Mouse (Mus musculus) liver, embryonic 14.5 days (tissue): ENCODE results near the gene Cap2. TPM values are rescaled to one million over a fixed set of nuclear protein-coding genes. Genes with fewer than 3 reads are reported as not detected.

Source experiments
- ATAC-seq: fragments of 200-750 bp; cut with Nextera tagmentation; 2 replicates; pipeline ENCODE4 v1.8.0; 2017; ENCODE audit warnings: moderate number of reproducible peaks, mild to moderate bottlenecking, moderate library complexity; ENCODE audit not compliant: insufficient read depth
- DNase-seq, 3 experiments: peaks; one replicate each; pipeline ENCODE4 v3.0.0-alpha.2; 2012 to 2013; ENCODE audit warnings: low read depth in 3 of 3, low spot score in 3 of 3
- H3K27ac ChIP-seq: fragments of 300-500 bp; sonication (generic); 2 replicates; pipeline ENCODE4 v1.5.1; 2014; ENCODE audit warnings: moderate library complexity, mild to moderate bottlenecking, control low read depth, inconsistent platforms
- H3K27me3 ChIP-seq: fragments of 300-500 bp; sonication (generic); 2 replicates; pipeline ENCODE4 v1.6.1; 2014; ENCODE audit warnings: mild to moderate bottlenecking, low read length, moderate library complexity; ENCODE audit not compliant: control insufficient read depth, insufficient read depth
- H3K36me3 ChIP-seq: fragments of 300-500 bp; sonication (generic); replicated peaks from 2 replicates; pipeline ENCODE4 v1.6.1; 2014; ENCODE audit warnings: low read depth; ENCODE audit not compliant: control insufficient read depth, insufficient read depth
- H3K4me1 ChIP-seq, 2 experiments: fragments of 200-500 bp in 1 of 2; fragments of 300-500 bp in 1 of 2; sonication (generic) in 1 of 2; replicated peaks; 2 replicates each; pipeline ENCODE4 v1.6.1; 2012 to 2014; ENCODE audit warnings: antibody characterized with exemption in 1 of 2, inconsistent platforms in 1 of 2, low read length in 1 of 2; ENCODE audit not compliant: control insufficient read depth in 2 of 2, insufficient read depth in 2 of 2
- H3K4me2 ChIP-seq: fragments of 300-500 bp; sonication (generic); 2 replicates; pipeline ENCODE4 v1.6.1; 2014; ENCODE audit warnings: low read depth, mild to moderate bottlenecking, control low read depth, moderate library complexity
- H3K4me3 ChIP-seq, 2 experiments: fragments of 200-500 bp in 1 of 2; fragments of 300-500 bp in 1 of 2; sonication (generic) in 1 of 2; 2 replicates each; pipeline ENCODE4 v1.5.1; 2012 to 2014; ENCODE audit warnings: low read depth in 2 of 2, low read length in 2 of 2, mild to moderate bottlenecking in 2 of 2, control low read depth in 1 of 2, inconsistent platforms in 1 of 2, moderate library complexity in 1 of 2; ENCODE audit not compliant: insufficient read depth in 1 of 2
- H3K9ac ChIP-seq: fragments of 300-500 bp; sonication (generic); replicated peaks from 2 replicates; pipeline ENCODE4 v1.6.1; 2014; ENCODE audit warnings: mild to moderate bottlenecking, control low read depth, moderate library complexity
- H3K9me3 ChIP-seq: fragments of 300-500 bp; sonication (generic); 2 replicates; pipeline ENCODE4 v1.6.1; 2016; ENCODE audit warnings: low read length, mixed read lengths; ENCODE audit not compliant: control insufficient read depth
- CTCF ChIP-seq: IDR thresholded peaks from 2 replicates; pipeline ENCODE4 v1.5.1; 2016; ENCODE audit warnings: antibody characterized with exemption, low read depth, control low read depth
- EP300 ChIP-seq: IDR thresholded peaks from 2 replicates; pipeline ENCODE4 v1.6.1; 2016; ENCODE audit warnings: antibody characterized with exemption, low read depth
- WGBS: fragments of 180-500 bp; shearing (Covaris S2); extraction: QIAGEN DNeasy Blood & Tissue Kit; methylation state at CpG from one replicate; pipeline ENCODE4 v1.1.7; 2014; ENCODE audit not compliant: insufficient replicate concordance; 5-methylcytosine and 5-hydroxymethylcytosine counted together
- polyA plus RNA-seq, 2 experiments: library from polyadenylated mRNA; depleted of rRNA in 1 of 2; stranded (reverse) in 1 of 2; unstranded in 1 of 2; fragments of >200 nt; fragmentation: Nextera tagmentation in 1 of 2; extraction: Ambion mirVana in 1 of 2; gene quantifications; 2 replicates each; pipeline versions ENCODE4 v1.2.1 to v1.2.3; 2012 to 2014

The Cap2 gene
- polyA plus RNA-seq, 2 experiments: 0.55 TPM

- TF ChIP-seq EP300: no peak
- no peak for TF ChIP-seq CTCF
- Histone ChIP-seq H3K9me3 (no peaks in the 10 kb centered on the region), H3K4me3 (no peak overlapping the region), H3K4me1 (peaks cover 0 to 3% of the 10 kb centered on the region in 2 experiments; a peak in 1 of 4 replicates), H3K36me3 (no peaks in the 10 kb centered on the region), H3K27me3 (0 out of 2 replicates have a peak, but pooled peaks cover 2% of the 10 kb centered on the region), H3K9ac (no peak overlapping the region), H3K27ac (no peak overlapping the region), H3K4me2 (no peak overlapping the region)
- ATAC-seq (no peak), DNase-seq (no peak)
- 75% methylated on average over 7 of the region's 7 CpGs for WGBS
These were observed 6.3 kb downstream of the Cap2 start for GRCm38 (mm10) chr13:46507944-46508343.

- no peak overlapping the region for H3K27ac ChIP-seq
- no peak for TF ChIP-seq CTCF
- no peaks in the 10 kb centered on the region for H3K9me3 ChIP-seq
- no peak for DNase-seq
- H3K4me3 ChIP-seq: no peak overlapping the region
- no peak overlapping the region for H3K4me2 ChIP-seq
- ATAC-seq: no peak
- WGBS: 32% methylated on average over 4 of the region's 4 CpGs
- H3K36me3 ChIP-seq: no peaks in the 10 kb centered on the region
- H3K27me3 ChIP-seq: no peaks in the 10 kb centered on the region
- H3K9ac ChIP-seq: no peak overlapping the region
- H3K4me1 ChIP-seq: no peaks in the 10 kb centered on the region
These were observed 7.2 kb downstream of the Cap2 start for GRCm38 (mm10) chr13:46508823-46509222.

DNA sequence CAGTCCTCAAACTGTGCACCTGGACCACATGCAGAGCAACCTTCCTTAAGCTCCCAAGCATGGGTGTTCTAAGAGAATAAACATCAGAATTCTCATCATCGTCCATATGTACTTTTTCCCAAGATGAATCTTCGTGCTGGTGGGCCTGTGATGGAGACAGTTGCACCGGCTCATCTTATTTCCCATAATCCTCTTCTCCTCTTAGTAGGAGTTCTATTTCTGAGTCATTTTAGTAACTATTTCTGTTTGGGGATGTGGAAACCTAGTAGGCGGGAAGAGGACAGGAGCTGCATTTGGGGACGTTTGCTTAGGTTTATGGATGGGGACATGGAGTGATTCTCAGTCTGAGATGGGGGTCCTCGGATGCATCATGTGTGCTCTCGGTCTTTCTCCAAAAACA, 8.8 kb downstream of the Cap2 start:
- 73% methylated on average over 7 of the region's 7 CpGs for WGBS
- ATAC-seq (no peak), DNase-seq (no peak)
- no peaks in the 10 kb centered on the region for H3K27me3 ChIP-seq
- H3K4me2 ChIP-seq: no peak overlapping the region
- no peaks in the 10 kb centered on the region for H3K9me3 ChIP-seq
- no peaks in the 10 kb centered on the region for H3K36me3 ChIP-seq
- no peak for TF ChIP-seq EP300
- no peak for TF ChIP-seq CTCF
- H3K4me3 ChIP-seq: no peak overlapping the region
- no peaks in the 10 kb centered on the region for H3K4me1 ChIP-seq
- H3K27ac ChIP-seq: no peak overlapping the region
- no peak overlapping the region for H3K9ac ChIP-seq

DNA sequence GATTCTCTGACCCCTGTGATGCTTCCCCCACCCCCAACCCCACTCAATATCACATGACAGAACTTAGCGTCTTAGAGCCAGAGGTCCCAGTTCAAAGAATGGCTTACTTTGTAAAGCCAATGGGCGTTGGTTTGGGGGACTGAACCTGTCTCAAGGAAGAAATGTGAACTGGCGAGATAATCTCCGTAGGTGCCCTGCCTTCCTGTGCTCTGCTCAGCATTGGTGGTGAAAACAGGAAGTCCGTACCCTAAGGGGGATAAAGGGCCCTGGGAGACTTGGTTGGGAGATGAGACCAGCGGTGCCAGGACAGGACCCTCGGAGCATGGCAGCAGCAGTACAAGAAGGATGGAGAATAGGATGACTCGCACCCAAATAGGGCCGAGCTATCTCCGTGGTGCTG, 12.8 kb downstream of the Cap2 start:
- H3K27me3 ChIP-seq: no peaks in the 10 kb centered on the region
- 48% methylated on average over 10 of the region's 10 CpGs for WGBS
- ATAC-seq (no peak), DNase-seq (no peak)
- H3K9me3 ChIP-seq: no peaks in the 10 kb centered on the region
- 0 out of 4 replicates have a peak, but pooled peaks cover 0 to 1% of the 10 kb centered on the region in 2 experiments for H3K4me1 ChIP-seq
- no peak overlapping the region for H3K4me2 ChIP-seq
- TF ChIP-seq CTCF (no peak), EP300 (no peak)
- no peak overlapping the region for H3K9ac ChIP-seq
- no peak overlapping the region for H3K27ac ChIP-seq
- H3K4me3 ChIP-seq: no peak overlapping the region
- H3K36me3 ChIP-seq: no peaks in the 10 kb centered on the region

- Histone ChIP-seq H3K4me1 (0 out of 4 replicates have a peak, but pooled peaks cover 0 to 1% of the 10 kb centered on the region in 2 experiments), H3K9ac (no peak overlapping the region), H3K36me3 (no peaks in the 10 kb centered on the region), H3K27ac (no peak overlapping the region), H3K9me3 (no peaks in the 10 kb centered on the region), H3K4me3 (no peak overlapping the region), H3K27me3 (no peaks in the 10 kb centered on the region), H3K4me2 (no peak overlapping the region)
- no peak for ATAC-seq
- TF ChIP-seq EP300 (no peak), CTCF (no peak)
- WGBS: 67% methylated on average over 9 of the region's 9 CpGs
- DNase-seq: no peak
These were observed 13.5 kb downstream of the Cap2 start for GRCm38 (mm10) chr13:46515120-46515523.
